Mouse (Mus musculus): ENCODE measurements around the gene Ankrd13a. TPM values are rescaled to one million over a fixed set of nuclear protein-coding genes. Genes with fewer than 3 reads are reported as not detected.

The Ankrd13a gene
- total RNA-seq (2022), result 10 to 100 TPM; 39.5 to 52.2 (median 45.9) TPM

GRCm38 (mm10) chr5:114774403-114775051 is at the start of gene Ankrd13a:
Gene Ankrd13a (plus strand): TSS chr5:114774677.
- DNase-seq (ENCODE audit: low spot score in 2 of 2), result peak; percentile 84 to 89

DNA sequence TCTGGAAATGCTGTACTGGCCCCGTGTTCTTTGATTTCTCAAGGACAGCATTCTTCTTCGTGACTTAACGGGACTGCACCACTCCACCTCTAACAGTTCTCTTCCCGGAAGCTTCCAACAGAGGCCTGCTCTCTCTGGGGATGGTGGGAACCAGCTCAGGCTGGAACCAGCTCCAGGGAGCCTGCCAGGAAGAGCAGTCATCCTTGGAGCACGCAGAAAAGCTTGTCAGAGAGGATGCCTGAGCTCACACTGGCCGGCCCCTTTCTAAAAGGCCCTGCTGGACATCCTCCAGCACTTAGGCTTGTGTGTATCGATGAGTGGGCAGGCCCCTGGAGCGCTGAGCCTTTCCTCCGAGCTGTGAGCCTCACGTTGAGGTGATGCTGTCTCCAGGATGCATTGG is 46.3 kb upstream of the Ankrd13a start:
- DNase-seq (ENCODE audit: low spot score in 2 of 2), result no peak

DNA sequence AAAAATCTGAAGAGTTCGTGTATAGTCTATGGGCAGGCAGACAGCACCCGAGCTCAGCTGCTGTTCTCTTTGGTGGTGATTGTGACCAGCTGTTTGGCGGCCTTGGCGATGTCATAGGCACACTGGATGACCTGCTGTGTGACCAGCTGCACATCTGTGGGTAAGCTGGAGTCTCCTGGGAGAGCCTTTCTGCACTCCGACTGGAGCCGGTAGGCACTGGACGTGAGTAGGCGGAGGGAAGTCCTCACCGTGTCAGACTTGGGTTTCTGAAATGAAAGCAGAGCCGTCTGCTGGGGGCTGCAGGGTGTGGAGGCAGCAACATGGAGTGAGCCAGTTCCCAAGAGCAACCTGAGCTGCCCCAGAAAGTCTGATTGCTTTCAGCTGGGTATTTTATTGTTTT is 44.3 kb upstream of the Ankrd13a start:
- DNase-seq (ENCODE audit: low spot score in 2 of 2), result no peak

DNA sequence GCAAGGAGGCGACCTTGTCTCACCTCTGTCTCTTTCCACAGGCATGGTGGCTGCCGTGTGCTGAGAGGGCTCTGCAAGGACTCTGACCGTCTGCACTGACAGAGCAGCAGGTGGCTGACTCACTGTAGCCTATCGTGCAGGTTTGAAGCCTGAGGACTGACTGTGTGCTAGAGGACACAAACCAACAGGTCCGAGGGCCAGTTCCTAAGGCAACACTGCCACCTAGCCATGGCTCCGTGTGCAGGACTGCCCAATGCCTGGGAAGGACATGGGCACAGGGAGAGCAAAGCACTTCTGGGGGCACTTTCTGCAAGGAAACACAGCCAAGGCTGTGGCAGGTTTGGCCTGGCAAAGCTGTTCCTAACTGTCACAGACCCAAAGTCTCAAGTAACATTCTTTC is 43.0 kb upstream of the Ankrd13a start:
- DNase-seq (ENCODE audit: low spot score in 2 of 2), result no peak

- DNase-seq (ENCODE audit: low spot score in 2 of 2), result no peak
Measured at GRCm38 (mm10) chr5:114731969-114732368, 42.5 kb upstream of the Ankrd13a start.

DNA sequence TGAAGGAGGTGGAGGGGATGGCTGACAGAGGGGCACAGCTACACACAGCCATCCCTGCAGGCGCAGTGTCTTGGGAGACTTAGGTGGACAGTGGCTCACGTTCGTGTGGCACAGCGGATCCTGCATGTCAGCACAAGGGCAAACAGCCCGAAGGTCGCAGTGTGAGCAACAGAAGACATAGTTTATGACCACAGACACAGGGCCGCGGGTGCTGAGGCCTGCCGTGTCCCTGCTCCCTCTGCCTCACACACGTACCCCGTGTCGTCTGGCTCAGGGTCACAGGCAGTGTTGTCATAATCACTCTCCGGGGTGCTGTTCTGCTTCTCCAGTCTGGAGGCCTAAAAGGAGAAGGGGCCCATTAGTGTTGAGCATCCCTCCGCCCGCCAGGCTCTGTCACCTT is 40.9 kb upstream of the Ankrd13a start:
- no peak for DNase-seq (ENCODE audit: low spot score in 2 of 2)

- no peak for DNase-seq (ENCODE audit: low spot score in 2 of 2)
Measured at GRCm38 (mm10) chr5:114737090-114737887, 37.2 kb upstream of the Ankrd13a start.

- no peak for DNase-seq (ENCODE audit: low spot score in 2 of 2)
Measured at GRCm38 (mm10) chr5:114738707-114739241, 35.7 kb upstream of the Ankrd13a start.

DNA sequence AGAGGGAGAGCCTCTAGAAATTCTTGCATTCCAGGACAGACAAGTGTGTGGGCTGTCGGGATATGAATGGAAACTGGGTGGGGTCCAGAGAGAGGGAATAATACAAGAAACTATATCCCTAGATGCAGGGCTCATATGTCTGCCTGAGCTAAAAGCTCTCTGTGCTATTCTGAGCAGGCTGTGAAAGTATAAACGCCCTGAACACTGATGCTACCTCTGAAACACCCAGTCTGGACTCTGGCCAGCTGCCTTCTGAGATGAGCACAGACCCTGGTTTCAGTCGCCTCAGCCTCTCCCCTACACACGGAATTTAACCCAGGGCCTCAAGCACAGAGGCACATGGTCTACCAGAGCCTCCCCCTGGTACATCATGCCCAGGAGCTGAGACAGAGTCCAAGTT is 33.9 kb upstream of the Ankrd13a start:
- DNase-seq (ENCODE audit: low spot score in 2 of 2), result no peak

DNA sequence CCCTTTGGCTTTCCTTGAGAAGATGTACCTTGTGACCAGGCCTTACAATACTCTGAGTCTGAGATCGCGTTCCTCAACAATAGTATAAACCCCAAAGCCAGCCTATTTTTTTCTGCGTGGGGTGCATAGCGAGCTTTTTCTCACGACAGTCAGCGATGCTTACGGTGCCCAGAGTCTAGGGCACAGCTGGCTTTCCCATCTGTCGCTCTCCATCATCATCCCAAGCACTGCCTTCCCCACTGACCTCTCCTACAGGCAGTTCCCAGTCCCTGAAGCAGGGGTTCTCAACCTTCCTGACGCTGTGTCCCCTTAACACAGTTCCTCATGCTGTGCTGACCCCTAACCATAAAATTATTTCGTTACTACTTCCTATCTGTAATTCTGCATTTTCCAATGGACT is 31.9 kb upstream of the Ankrd13a start:
- DNase-seq (ENCODE audit: low spot score in 2 of 2), result no peak

GRCm38 (mm10) chr5:114742998-114743696 is 31.3 kb upstream of the Ankrd13a start:
- no peak for DNase-seq (ENCODE audit: low spot score in 2 of 2)

DNA sequence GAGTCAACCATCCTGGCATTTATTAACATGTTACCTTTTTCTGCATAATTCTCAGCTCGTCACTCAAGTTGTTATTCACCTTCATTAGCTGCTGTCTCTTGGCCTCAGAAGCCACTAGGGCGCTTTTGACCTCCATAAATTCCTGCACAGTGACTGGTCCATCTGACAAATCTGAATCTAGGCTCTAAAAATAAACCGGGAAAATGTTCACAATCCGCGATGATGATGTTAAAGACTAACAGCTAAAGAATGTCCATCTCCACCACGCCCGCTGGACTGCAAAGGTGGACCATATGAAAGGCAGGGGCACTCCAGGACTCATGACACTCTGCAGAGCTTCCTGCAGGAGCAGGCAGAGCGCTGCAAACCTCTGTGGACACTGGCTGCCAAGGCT is 30.8 kb upstream of the Ankrd13a start:
- DNase-seq (ENCODE audit: low spot score in 2 of 2), result no peak

GRCm38 (mm10) chr5:114745581-114745980 is 28.9 kb upstream of the Ankrd13a start:
- DNase-seq (ENCODE audit: low spot score in 2 of 2), result no peak

GRCm38 (mm10) chr5:114746886-114747285 is 27.6 kb upstream of the Ankrd13a start:
- DNase-seq (ENCODE audit: low spot score in 2 of 2), result no peak

DNA sequence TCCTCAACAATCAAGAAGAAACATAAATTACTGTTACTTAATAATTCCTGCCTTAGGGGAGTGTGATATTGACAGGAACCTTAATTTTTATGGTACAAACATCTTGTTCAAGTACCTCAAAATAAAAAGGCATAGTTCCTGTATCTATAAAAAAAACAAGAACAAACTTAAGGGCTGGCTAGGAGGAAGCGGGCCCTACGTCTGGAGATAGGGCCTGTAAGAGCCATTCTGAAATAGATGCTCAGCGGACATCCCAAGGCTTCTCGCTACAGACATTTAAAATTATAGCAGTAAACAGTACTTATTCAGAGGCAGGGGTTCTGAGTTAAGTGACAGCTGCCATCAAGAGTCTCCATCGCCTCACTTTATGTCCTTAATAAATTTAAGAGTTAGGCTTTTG is 27.0 kb upstream of the Ankrd13a start:
- no peak for DNase-seq (ENCODE audit: low spot score in 2 of 2)

- DNase-seq (ENCODE audit: low spot score in 2 of 2), result no peak
Measured at GRCm38 (mm10) chr5:114750325-114750724, 24.2 kb upstream of the Ankrd13a start.

DNA sequence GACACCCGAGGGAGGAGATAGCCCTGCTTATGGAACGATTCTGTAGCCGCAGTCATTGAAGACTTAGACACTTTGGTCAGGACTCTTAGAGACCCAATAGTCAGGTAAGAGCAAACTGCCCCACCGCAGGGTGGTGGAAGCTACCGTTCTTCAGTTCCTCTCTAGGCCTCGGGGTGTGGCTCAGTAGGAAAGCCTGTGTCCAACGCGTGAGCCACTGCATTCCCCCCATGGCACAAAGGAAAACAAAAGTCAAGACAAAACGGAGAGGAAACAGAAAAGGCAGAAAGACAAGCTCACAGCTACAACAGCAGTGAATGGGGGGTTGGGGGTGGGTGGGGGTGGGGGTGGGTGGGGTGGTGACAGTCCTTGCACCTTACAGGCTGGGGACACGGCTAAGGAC is 22.1 kb upstream of the Ankrd13a start:
- no peak for DNase-seq (ENCODE audit: low spot score in 2 of 2)

- no peak for DNase-seq (ENCODE audit: low spot score in 2 of 2)
Measured at GRCm38 (mm10) chr5:114753384-114753783, 21.1 kb upstream of the Ankrd13a start.

DNA sequence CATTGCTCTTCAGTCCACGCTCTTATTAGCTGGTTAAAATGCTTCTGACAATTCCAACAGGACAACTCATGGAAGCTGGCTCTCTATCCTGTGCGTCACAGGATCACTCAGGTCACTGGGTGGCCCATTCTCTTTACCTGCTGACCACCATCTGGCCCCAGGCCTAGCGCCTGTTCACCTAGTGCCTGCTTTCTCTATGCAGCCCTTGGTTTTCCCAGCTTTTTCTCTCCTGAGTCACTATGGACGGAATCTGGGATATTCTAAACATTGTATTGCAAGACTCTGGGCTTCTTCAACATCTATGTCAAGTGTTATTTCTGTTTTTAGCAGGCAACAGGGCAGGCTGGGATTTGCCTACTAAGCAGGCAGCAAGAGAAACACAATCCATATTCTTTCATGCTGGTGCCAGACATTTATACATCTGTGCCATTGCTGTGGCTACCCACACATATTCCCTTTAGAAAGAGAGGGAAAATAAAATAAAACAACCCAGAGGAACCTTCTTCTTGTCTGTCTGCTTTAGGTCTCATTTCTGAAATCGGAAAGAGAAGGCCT is 14.9 kb upstream of the Ankrd13a start:
- no peak for DNase-seq (ENCODE audit: low spot score in 2 of 2)

GRCm38 (mm10) chr5:114761980-114762379 is 12.5 kb upstream of the Ankrd13a start:
- DNase-seq (ENCODE audit: low spot score in 2 of 2), result no peak

- DNase-seq (ENCODE audit: low spot score in 2 of 2), result no peak
Measured at GRCm38 (mm10) chr5:114764812-114765735, 9.4 kb upstream of the Ankrd13a start.
